Mouse (Mus musculus) stomach, postnatal 0 days (tissue): ENCODE data around the gene Dlx2.

Experiments used
- CTCF ChIP-seq: IDR thresholded peaks from 2 replicates; pipeline ENCODE4 v1.5.1; 2016; ENCODE audit warnings: antibody characterized with exemption, low read depth, mild to moderate bottlenecking, moderate library complexity
- EP300 ChIP-seq: optimal IDR thresholded peaks from 2 replicates; pipeline ENCODE3; 2016; ENCODE audit warnings: antibody characterized with exemption

GRCm38 (mm10) chr2:71531124-71531590, 15.4 kb downstream of the Dlx2 start:
- TF ChIP-seq CTCF (no peak), EP300 (no peak)
